Mouse (Mus musculus) kidney, embryonic 16.5 days (tissue): Measurements from ENCODE around the gene Cyb5rl. TPM values are rescaled to one million over a fixed set of nuclear protein-coding genes. Genes with fewer than 3 reads are reported as not detected.

ENCODE experiments used
- ATAC-seq: fragments of 200-750 bp; cut with Nextera tagmentation; 2 replicates; pipeline ENCODE4 v1.8.0; 2017; ENCODE audit warnings: moderate TSS enrichment; ENCODE audit not compliant: low FRiP score, low TSS enrichment
- H3K27ac ChIP-seq: fragments of 300-500 bp; sonication (generic); 2 replicates; pipeline ENCODE4 v1.5.1; 2014; ENCODE audit warnings: low read length
- H3K27me3 ChIP-seq: fragments of 300-500 bp; sonication (generic); 2 replicates; pipeline ENCODE4 v1.6.1; 2014; ENCODE audit warnings: low read length, control low read depth, mixed read lengths; ENCODE audit not compliant: insufficient read depth
- H3K36me3 ChIP-seq: fragments of 300-500 bp; sonication (generic); 2 replicates; pipeline ENCODE4 v1.6.1; 2014; ENCODE audit warnings: low read length, control low read depth, mixed read lengths; ENCODE audit not compliant: insufficient read depth
- H3K4me1 ChIP-seq: fragments of 300-500 bp; sonication (generic); 2 replicates; pipeline ENCODE4 v1.6.1; 2014; ENCODE audit warnings: low read length, control low read depth, mixed read lengths; ENCODE audit not compliant: insufficient read depth
- H3K4me2 ChIP-seq: fragments of 300-500 bp; sonication (generic); replicated peaks from 2 replicates; pipeline ENCODE4 v1.6.1; 2014; ENCODE audit warnings: low read depth, low read length
- H3K4me3 ChIP-seq: fragments of 300-500 bp; sonication (generic); 2 replicates; pipeline ENCODE4 v1.5.1; 2014; ENCODE audit warnings: mild to moderate bottlenecking, low read length
- H3K9ac ChIP-seq: fragments of 300-500 bp; sonication (generic); replicated peaks from 2 replicates; pipeline ENCODE4 v1.6.1; 2014; ENCODE audit warnings: low read length
- H3K9me3 ChIP-seq: fragments of 300-500 bp; sonication (generic); 2 replicates; pipeline ENCODE4 v1.6.1; 2016; ENCODE audit warnings: low read length, control low read depth
- WGBS: fragments of 180-500 bp; shearing (Covaris S2); extraction: QIAGEN DNeasy Blood & Tissue Kit; methylation state at CpG from one replicate; pipeline ENCODE4 v1.1.7; 2014; 5-methylcytosine and 5-hydroxymethylcytosine counted together
- polyA plus RNA-seq: library from polyadenylated mRNA; unstranded; fragments of >200 nt; fragmentation: Nextera tagmentation; extraction: Ambion mirVana; gene quantifications from 2 replicates; pipeline ENCODE4 v1.2.1, GENCODE M21; 2015

The Cyb5rl gene
- polyA plus RNA-seq, 1 experiment from 2014 or later = 13.4 TPM

DNA sequence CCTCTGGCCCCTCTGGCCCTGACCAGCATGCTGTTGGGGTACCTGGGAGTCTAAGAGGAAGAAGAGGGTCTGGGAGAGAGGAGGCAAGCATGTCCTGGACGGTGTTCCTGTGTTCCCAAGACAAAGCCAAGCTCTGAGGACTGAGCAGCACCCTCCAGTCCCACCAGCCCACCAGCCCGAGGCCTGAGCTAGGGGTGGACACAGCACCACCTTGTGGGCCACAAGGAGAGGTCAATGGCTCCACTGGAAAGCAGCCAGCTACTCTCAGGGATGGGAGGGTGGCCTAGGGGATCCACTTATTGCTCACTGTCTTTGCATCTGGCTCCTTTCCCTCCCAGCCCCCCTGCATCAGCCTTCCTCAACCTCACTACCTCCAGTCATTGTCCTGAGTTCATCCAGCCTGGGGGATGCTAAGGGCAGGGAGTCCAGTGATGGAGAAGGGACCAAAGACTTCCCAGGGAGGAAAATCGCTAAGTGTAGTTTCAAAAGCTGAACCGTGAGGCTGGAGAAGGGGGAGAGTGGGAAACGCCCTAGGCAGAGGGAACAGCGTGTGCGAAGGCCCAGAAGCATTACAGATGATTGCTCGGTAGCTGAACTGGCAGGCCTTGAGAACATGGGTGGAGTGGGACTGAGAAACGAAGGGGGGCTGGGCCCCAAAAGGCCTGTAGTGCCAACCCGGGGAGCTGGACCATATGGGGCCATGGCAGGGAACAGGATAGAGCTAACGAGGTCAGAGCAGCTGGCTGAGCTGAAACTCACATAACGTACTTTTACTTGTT, 54.6 kb downstream of the Cyb5rl start:
- peak; percentile 64 for ATAC-seq
- Histone ChIP-seq H3K4me2 (no peak overlapping the region), H3K9me3 (no peaks in the 10 kb centered on the region), H3K4me3 (no peak overlapping the region), H3K27ac (0 out of 2 replicates have a peak overlapping the region, but pooled peaks have one; percentile 31), H3K9ac (no peak overlapping the region), H3K27me3 (no peaks in the 10 kb centered on the region), H3K36me3 (no peaks in the 10 kb centered on the region), H3K4me1 (peaks cover 8% of the 10 kb centered on the region; the same call in 1 of the 2 replicates)
- WGBS = 58% methylated on average over 12 of the region's 12 CpGs

DNA sequence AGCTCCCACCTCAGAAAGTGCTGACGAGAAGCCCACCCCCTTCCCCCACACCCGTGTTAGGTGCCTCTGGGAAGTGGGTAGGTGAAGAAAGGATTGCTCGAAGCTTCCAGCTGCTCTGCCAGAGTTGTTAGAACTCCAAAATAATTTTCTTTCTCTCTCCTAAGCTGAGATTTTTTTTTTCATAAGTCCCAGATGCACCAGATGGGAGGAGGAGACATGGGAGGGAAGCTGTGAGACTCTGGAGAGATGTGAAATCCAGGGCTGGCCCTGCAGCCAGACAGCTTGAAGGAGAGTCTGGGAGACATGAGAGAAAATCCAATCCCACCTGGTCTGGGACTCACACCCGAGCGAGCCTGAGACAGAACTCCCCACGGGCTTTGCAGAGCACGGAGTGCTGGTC, 57.6 kb downstream of the Cyb5rl start:
- H3K27ac ChIP-seq = no peak overlapping the region
- 54% methylated on average over 7 of the region's 7 CpGs for WGBS
- no peaks in the 10 kb centered on the region for H3K27me3 ChIP-seq
- ATAC-seq = no peak
- H3K9ac ChIP-seq = no peak overlapping the region
- no peak overlapping the region for H3K4me2 ChIP-seq
- H3K36me3 ChIP-seq = no peaks in the 10 kb centered on the region
- peaks cover 27% of the 10 kb centered on the region for H3K4me1 ChIP-seq
- no peaks in the 10 kb centered on the region for H3K9me3 ChIP-seq
- no peak overlapping the region for H3K4me3 ChIP-seq

DNA sequence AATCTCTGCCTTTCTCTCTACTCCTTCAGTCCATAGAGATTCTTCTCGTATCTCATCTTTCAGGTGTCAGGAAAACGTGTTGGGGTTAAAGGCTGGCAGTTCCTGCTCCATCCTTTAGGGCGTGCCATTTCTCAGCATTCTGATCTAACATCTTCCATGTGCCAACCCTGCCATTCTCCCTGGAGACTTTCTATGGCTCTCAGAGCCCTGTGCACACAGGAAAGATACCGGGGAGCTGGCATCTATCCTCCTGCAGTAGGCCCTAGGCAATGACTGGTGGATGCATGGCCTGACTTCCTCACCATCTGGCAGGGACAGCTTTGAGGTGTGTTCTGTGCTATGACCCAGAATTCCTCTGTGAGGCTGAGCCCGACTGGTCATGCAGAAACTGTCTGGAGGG, 58.3 kb downstream of the Cyb5rl start:
- Histone ChIP-seq H3K4me2 (no peak overlapping the region), H3K36me3 (no peaks in the 10 kb centered on the region), H3K9me3 (no peaks in the 10 kb centered on the region), H3K4me3 (no peak overlapping the region), H3K9ac (no peak overlapping the region), H3K4me1 (peaks cover 27% of the 10 kb centered on the region), H3K27me3 (no peaks in the 10 kb centered on the region), H3K27ac (no peak overlapping the region)
- no peak for ATAC-seq
- 49% methylated on average over 5 of the region's 5 CpGs for WGBS

DNA sequence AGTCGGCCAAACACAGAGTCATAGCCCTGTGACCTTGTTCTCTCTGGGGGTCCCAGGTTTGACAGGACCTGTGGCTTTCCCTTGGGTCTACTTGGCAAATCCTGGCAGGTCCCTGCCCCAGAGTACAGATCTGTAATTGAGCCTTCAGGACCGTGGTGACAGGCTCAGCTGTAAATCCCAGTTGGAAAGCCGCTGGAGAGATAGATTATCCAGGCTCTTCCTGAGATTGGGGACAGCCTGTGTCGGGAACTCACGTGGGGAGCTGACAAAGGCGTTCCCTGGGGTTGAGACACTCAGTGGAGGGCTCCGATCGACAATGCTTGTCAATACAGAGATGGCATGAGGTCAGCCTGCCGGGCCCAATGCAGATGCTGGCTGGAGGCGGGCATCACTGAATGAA, 59.6 kb downstream of the Cyb5rl start:
- no peaks in the 10 kb centered on the region for H3K9me3 ChIP-seq
- no peak overlapping the region for H3K4me2 ChIP-seq
- H3K4me3 ChIP-seq = no peak overlapping the region
- H3K9ac ChIP-seq = no peak overlapping the region
- peaks cover 31% of the 10 kb centered on the region for H3K4me1 ChIP-seq
- H3K27me3 ChIP-seq = no peaks in the 10 kb centered on the region
- no peak overlapping the region for H3K27ac ChIP-seq
- no peak for ATAC-seq
- WGBS = 44% methylated on average over 10 of the region's 10 CpGs
- no peaks in the 10 kb centered on the region for H3K36me3 ChIP-seq

DNA sequence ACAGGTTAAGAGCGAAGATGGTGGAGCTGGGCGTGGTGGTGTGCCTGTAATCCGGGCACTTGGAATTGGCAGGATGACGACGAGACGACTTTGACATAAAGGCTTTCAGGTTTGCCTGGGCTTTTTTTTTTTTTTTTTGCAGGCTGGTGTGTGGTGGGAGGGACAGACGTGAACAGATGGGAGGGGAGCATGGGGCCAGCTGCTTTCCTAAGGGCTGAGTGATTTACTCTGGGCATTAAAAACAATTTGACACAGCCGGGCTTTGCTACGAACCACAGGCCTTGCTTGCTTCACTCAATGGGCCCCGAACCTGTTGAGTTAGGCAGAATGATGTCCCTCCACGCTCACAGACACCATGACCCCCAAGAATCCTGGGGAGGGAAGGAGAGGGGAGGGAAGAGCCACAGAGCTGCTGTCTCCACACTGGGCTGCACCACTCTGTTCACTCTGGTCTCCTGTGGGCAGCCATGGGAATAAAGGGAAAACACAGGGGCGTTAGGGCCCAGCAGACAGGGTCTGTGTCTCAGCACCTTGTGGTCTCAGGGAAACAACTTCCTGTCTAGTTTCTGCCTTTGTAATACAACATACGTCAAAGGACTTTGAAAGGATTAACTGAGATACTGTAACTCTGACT, 60.2 kb downstream of the Cyb5rl start:
- ATAC-seq = no peak
- Histone ChIP-seq H3K27me3 (no peaks in the 10 kb centered on the region), H3K27ac (no peak overlapping the region), H3K9ac (no peak overlapping the region), H3K4me2 (no peak overlapping the region), H3K36me3 (no peaks in the 10 kb centered on the region), H3K4me3 (no peak overlapping the region), H3K9me3 (no peaks in the 10 kb centered on the region), H3K4me1 (peaks cover 32% of the 10 kb centered on the region)
- 37% methylated on average over 13 of the region's 13 CpGs for WGBS

DNA sequence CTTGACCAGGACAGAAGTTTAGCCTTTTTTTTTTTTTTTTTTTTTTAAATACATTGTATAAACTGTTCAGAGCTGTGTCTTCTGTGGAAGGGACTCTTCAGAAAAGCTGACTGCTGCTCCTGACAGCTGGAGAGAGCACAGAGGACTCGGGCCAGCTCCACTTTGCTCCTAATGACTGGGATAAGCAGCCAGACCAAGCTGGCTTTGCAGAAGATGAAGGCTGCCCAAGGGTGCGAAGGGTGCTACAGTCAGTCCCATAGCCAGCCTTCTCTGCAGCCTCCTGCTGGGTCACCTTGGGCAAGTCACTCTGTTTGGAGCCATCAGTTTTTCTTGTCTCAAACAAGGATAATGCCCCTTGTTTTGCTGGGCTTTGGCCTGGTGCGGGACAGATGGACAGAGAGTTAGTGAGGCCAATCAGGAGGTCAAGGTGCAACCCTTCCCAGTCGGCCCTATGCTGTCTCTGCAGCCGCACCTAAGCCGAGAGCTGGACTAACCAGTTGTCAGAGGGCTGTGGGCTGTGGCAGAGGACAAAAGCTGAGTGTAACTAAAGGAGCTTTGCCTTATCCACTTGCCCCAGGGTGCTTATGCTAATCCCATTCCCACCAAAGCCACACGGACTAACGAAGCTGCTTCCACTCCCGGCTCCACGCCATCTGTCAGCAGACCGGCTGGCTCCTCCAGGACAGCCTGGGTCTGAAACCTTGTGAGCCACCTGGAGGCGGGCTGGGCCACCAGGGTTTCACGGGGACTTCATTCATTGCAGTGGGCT, 61.3 kb downstream of the Cyb5rl start:
- ATAC-seq = no peak
- no peak overlapping the region for H3K9ac ChIP-seq
- H3K27me3 ChIP-seq = no peaks in the 10 kb centered on the region
- no peaks in the 10 kb centered on the region for H3K9me3 ChIP-seq
- H3K4me1 ChIP-seq = peaks cover 35% of the 10 kb centered on the region
- WGBS = 38% methylated on average over 13 of the region's 13 CpGs
- no peak overlapping the region for H3K4me2 ChIP-seq
- H3K4me3 ChIP-seq = no peak overlapping the region
- H3K36me3 ChIP-seq = no peaks in the 10 kb centered on the region
- H3K27ac ChIP-seq = no peak overlapping the region

DNA sequence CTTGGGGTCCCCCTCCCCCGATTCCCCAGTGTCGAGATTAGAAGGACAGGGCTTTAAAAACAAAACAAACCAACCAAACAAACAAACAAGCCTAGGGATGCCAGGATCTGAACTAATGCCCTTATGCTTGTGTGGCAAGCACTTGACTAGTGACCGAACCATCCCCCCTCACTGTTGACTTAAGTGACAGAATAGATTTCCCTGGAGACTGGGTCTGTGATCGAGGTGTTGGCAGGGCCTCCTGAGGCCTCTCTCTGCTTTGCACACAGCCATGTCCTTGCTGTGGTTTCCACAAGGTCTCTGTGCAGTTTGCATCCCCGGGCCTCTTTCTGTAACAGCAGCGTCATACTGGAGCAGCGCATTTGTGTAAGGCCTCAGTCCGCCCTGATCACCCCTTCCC, 62.6 kb downstream of the Cyb5rl start:
- no peak overlapping the region for H3K4me2 ChIP-seq
- H3K4me3 ChIP-seq = no peak overlapping the region
- H3K9ac ChIP-seq = no peak overlapping the region
- ATAC-seq = no peak
- H3K27ac ChIP-seq = no peak overlapping the region
- H3K36me3 ChIP-seq = no peaks in the 10 kb centered on the region
- no peaks in the 10 kb centered on the region for H3K9me3 ChIP-seq
- H3K27me3 ChIP-seq = no peaks in the 10 kb centered on the region
- 80% methylated on average over 8 of the region's 8 CpGs for WGBS
- peaks cover 38% of the 10 kb centered on the region for H3K4me1 ChIP-seq

DNA sequence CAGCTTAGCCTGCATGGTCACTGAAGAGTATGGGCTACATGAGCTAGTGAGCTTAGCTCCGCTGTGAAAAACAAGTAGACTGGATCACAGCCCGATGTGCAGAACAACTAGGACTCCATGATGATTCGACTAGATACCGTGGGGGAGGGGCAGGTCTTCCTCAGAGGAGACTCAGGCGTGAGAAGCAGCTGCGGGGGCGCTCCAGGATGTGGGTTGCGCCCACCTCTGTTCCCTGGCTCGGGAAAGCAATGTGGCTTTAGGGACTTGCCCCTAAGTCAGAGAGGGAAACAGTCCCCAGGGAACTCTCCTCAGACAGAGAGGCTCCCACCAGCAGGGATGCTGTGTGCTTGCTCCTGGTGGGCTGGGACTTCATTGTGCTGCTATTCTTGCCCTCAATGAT, 63.7 kb downstream of the Cyb5rl start:
- H3K27me3 ChIP-seq = no peaks in the 10 kb centered on the region
- H3K9ac ChIP-seq = no peak overlapping the region
- WGBS = 19% methylated on average over 9 of the region's 9 CpGs
- no peak overlapping the region for H3K4me2 ChIP-seq
- 0 out of 2 replicates have a peak, but pooled peaks have one; percentile 3 for ATAC-seq
- H3K27ac ChIP-seq = no peak overlapping the region
- peaks cover 43% of the 10 kb centered on the region for H3K4me1 ChIP-seq
- H3K9me3 ChIP-seq = no peaks in the 10 kb centered on the region
- H3K36me3 ChIP-seq = no peaks in the 10 kb centered on the region
- H3K4me3 ChIP-seq = no peak overlapping the region

DNA sequence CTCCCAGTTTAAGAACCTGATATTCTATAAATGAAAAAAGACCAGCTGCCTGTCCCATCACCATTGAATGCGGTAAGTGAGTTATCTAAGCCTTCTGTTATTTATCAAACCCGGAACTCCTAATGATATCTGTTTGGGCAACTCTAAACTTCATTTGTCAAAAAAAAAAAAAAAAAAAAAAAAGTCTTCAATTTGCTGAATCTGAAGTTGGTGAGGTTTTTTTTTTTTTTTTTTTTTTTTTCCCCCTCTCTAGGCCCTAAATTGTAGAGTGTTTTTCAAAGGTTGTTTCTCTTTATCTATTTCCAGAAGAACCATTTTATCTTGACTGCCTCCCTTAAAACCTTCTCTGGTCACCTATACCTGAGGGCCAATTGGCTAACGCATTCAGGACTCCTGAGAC, 68.1 kb downstream of the Cyb5rl start:
- WGBS = 84% methylated on average over 3 of the region's 3 CpGs
- H3K4me3 ChIP-seq = no peak overlapping the region

More for the DNA sequence above, 68.1 kb downstream of the Cyb5rl start:
- Histone ChIP-seq H3K4me2 (no peak overlapping the region), H3K36me3 (no peaks in the 10 kb centered on the region), H3K9me3 (no peaks in the 10 kb centered on the region), H3K27ac (0 out of 2 replicates have a peak overlapping the region, but pooled peaks have one; percentile 43), H3K27me3 (no peaks in the 10 kb centered on the region), H3K4me1 (peaks cover 56% of the 10 kb centered on the region), H3K9ac (no peak overlapping the region)
- ATAC-seq = no peak
